Mouse (Mus musculus) adrenal gland, adult (tissue): ENCODE measurements at regions not wholly inside any gene's neighbourhood (a gene's known extent, or its start where the extent isn't known, plus 50 kb on each side); places are given as distances from the start of the nearest gene placed in this dataset.
A peak's percentile ranks its signal among the peaks of the same experiment; 100 is the strongest.
"Not testable (repeated sequence)": the region's sequence is repeated elsewhere in the genome, so short reads cannot be mapped to it uniquely, and the experiment has no call there.

Experiments used
- DNase-seq, 2 experiments: peaks; one replicate each; pipeline ENCODE4 v3.0.0; 2022 to 2023; ENCODE audit warnings: low spot score in 1 of 2; ENCODE audit not compliant: inconsistent age in 2 of 2

DNA sequence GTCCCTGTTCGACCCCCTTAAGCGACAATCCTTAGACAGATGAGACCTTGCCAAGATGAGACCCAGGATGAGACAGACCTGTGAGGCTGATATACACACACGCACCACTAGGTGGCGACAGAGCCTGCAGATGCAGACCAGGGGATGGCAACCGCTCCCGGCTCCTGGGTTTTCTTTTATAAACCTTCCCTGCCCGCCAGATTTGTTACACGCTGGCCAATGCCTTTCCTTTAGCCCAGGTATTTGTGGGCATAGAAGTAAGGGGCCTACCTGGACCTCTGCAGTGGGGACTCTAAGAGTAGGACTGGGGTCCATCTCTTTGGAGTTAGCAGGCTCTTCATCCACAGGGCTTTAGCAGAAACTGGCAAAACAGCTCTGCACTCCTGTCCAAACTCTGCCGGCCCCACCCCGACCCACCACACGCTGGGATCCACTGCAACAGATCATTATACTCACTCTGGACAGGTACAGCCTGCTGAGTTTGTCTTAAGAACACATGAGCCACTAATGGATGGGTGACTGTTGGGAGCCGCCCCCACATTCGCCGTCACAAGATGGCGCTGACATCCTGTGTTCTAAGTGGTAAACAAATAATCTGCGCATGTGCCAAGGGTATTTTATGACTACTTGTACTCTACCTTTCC, 390.6 kb downstream of the Sox9 start:
- peak; percentile 65 to 87 for DNase-seq

DNA sequence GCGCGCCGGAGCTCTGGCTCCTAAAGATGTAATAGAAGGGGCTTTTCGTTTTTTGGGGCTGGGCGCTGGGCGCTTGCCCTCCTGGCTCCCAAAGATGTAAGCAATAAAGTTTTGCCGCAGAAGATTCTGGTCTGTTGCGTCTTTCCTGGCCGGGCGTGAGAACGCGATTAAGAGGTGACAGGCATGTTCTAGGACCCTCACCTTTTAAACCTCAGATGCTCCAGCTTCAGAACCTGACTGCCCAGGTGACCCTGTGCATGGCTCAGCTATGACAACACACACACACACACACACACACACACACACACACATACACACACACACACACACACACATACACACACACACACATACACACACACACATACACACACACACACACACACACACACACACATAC, 391.3 kb downstream of the Sox9 start:
- not testable (repeated sequence) for DNase-seq

DNA sequence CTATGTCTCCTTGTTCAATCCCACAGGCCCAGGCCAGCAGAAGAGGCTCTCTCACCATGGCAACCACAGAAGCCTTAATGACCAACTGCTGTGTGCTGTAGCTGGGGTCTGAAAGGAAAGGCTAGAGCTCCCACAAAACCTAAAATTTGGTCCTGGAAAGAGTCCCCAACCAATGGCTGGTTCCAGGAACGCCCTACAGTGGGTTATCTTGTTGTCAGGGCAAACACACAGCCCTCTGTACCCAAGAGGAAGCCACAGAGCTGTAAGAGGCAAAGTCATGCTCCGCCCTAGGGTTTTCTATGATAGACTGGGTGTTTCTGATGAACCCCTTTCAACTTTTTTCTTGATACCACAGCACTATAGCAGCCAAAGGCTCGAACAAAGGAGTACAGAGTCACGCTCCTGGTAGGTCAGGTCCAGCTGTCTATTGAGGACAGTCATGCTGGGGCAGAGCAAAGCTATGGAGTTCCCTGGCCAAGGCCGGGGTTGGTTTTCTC, 392.0 kb downstream of the Sox9 start:
- no peak for DNase-seq

DNA sequence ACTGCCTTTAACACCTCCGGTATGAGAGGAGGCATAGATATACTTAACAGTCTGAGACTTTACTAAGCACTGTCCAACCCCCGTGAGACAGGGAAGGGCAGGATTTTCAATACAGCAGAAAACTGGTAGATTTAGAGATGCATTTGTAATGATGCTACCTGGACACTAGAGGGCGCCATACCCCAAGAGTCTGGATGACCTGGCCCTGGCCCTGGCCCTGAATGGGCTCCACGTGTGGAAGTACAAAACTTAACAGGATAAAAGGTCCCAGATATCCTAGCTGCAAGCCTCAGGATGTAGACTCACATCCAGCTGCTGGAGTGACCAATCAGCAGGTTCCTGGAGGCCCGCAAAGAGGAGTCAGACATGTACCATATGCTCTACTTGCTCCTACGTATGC, 393.3 kb downstream of the Sox9 start:
- DNase-seq = peak in 1 of 2 experiments; percentile 66

DNA sequence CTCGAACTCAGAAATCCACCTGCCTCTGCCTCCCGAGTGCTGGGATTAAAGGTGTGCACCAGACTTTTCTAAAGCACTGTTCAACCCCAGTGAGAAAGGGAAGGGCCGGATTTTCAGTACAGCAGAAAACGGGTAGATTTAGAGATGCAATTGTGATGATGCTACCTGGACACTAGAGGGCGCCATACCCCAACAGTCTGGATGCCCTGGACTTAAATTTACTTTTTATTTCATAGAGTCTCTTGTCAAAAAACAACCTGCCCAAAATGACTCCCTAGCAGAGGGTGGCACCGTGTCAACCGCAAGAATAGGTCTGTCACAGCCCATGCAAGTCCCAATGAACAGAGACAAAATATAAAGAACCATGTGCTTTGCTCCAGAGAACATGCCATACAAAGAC, 394.2 kb downstream of the Sox9 start:
- DNase-seq = peak; percentile 39 to 77

DNA sequence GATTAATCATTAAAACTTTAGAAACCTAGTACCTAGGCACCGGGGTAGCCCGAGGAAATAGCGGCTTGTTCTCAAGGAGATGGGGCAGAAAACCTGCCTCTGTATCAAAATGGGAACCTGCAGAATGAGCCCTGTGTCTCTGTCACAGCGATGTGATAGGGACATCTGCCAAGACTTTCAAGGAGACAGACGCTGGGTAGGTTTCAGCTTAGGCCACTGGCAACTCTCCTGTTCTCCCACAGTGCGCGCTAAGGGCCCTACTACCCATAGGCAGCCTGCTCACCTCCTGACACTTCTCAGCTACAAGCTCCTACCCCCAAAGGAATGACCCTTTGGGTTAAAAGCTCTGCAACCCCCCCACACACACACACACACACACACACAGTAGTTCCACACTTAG, 396.4 kb downstream of the Sox9 start:
- DNase-seq = no peak

DNA sequence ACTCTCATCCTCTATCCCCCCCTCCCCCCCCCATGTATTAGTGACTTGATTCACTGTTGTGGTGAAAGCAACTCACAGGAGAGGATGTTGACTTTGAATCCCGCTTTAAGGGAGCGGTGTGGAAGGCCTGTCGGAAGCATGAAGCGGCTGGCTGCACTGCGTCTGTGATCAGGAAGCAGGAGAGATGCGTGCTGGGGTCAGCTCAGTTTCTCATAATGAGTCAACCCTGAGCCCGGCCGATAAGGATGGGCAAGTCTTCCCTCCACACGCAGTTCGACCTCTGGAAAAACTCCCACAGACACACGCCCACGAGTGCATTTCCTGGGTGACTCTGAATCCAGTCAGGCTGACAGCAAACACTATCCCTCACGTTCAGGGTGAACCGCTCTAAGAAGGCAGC, 398.0 kb downstream of the Sox9 start:
- no peak for DNase-seq

DNA sequence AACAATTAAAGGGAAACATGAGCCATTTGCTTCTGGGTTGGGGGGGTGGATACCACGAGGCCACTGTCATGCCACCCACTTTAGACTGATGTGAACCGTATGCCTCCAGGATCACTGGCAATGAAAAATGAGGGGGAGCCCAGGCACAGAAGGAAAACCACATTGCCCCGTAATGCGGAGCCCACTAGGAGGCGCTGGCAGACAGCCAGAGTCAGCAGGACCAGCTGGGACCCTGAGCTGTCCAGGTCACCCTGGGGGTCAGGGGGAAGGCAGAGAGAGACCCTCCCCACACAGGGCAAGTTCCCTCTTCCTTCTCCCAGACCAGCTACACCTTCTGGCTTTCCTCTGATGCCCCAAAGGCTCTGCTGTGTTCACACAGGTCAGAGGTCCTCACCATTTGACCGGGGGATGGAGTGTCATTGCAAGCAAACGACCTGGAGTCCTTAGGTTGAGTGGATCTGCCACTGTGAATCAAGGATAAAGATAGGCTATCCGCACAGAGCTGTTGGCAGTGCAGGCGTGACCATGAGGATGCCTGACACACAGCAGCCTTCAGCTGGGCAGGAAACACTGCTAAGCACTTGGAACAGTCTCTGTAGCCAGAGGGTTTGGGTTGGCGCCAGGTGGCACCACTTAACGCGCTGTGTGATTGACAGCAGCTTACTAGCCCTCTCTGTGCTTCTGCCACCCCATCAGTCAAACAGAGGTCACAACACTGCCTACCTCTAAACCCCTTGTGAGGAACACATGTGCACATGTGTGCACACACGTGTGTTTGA, 400.2 kb downstream of the Sox9 start:
- no peak for DNase-seq

DNA sequence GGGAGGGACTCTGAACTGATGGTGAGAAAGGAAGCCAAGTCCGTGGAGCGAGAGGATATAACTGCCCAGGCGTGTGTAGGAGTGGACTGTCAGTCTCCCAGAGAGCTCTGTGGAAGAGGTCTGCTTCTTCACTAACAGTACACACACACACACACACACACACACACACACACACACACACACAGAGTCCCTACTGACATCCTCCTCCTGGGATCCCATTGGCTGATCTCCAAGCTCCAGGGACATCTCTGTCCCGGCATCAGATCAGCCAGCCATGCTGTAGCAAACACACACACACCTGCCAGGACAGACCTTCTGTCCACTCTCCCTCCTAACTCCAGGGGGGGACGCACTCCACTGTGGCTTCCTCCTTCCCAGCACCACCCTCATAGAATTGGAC, 401.5 kb downstream of the Sox9 start:
- no peak for DNase-seq

DNA sequence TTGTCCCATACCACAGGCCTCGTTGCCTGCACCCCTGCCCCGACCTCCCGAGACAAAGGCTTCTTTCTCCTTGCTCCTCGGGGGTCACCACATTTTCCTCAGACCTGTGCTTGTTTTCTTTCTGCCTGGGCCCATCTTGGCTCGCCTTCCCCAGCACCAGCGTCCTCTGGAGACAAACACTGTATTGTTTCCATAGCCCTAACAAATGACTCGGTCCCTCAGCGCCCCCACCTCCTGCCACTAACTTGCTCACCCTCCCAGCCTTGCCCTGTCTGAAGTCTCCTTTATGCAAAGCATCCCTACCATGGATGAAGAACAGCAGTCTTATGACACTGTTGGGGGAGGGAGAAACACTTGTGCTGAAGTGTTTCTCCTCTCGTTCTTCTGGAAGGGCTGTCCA, 402.1 kb downstream of the Sox9 start:
- no peak for DNase-seq

DNA sequence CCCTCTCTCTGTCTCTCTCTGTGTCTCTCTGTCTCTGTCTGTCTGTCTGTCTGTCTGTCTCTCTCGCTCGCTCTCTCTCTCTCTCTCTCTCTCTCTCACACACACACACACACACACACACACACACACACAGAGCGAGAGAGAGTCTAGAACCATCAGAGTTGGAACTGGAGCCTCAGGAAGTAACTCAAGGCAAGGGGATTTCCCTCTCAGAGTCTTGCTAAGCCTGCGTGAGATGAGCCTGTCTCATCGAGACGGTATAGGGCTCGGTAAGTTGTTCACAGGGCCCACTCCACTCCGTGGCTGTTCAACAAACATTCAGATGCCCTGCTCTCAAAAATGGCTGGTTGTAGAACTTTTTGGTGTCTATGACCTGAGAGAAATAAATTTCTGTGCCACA, 405.4 kb downstream of the Sox9 start:
- DNase-seq = no peak

DNA sequence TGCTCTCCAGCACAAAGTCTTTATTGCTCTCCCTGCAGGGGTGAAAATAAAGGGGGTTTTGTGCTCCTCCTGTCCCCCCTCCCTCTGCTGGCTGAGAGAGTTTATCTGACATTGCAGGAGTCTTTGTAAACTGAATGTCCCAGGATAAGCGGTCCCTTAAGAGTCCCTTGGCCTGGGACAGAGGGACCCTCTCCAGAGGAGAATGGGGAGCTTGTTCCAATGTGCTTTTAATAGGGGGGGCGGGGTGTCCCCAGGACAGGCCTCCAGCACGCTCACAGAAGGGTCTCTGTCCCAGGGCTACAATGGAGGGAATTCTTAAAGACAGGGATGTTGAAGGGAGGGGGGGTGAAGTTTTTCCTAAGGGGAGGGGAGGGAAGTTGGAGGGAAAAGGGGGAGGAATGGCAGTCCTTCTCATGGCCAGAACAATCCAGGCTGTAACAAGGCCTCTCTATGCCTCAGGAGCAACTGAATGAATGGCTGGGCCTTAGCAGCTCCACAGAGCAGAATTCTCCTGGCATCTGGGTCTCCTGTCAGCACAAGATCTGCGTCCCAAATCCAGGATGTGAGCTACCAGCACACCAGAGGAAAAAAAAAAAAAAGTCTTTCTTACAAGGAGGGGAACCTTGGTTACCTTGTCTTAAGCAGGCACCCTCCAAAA, 406.4 kb downstream of the Sox9 start:
- no peak for DNase-seq

DNA sequence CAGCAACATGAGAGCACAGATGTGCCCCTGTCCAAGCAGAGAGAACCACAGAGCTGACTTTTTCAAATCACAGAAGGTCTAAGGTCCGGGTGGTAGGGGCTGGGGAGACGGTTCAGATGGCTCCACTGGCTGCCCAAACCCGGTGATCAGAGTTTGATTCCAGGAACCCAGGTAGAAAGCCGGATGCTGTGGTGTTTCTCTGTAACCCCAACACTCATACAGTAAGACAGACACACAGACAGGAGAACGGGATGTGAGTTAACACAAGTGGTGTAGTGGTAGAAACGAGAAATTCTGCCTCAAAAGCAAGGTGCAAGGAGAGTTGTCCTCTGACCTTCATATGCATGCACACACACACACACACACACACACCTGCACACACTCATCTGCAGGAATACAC, 408.0 kb downstream of the Sox9 start:
- no peak for DNase-seq

DNA sequence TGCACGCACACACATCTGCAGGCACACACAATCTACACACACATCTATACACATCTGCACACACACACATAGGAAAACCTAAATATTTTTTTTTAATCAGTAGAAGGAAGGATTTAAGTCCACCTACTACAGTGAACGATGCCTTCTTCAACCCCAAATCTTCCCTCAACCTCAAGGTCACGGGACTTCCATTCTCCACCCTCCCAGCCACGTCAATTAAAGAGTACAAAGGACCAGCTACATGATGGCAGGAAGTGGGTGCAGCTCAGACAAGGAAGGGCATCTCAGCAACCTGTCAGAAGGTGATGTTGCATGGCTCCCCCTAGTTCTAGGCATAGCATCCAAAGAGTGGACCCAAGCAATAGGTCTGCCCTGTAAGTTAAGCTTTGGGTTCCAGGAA, 408.5 kb downstream of the Sox9 start:
- DNase-seq = no peak

DNA sequence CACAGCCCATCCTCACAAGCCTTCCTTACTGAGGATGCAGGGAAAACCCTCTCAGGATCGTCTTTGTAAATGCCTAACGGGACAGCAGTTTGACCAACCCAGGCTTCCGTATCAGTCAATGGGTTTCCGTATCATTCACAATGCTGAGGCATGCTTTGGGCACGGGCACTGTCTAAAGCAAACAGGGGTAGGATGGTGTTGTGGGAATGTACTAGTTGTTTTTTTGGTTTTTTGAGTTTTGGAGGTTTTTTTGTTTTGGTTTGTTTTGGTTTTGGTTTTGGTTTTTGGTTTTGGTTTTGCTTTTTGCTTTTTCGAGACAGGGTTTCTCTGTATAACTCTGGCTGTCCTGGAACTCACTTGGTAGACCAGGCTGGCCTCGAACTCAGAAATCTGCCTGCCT, 409.0 kb downstream of the Sox9 start:
- no peak for DNase-seq

DNA sequence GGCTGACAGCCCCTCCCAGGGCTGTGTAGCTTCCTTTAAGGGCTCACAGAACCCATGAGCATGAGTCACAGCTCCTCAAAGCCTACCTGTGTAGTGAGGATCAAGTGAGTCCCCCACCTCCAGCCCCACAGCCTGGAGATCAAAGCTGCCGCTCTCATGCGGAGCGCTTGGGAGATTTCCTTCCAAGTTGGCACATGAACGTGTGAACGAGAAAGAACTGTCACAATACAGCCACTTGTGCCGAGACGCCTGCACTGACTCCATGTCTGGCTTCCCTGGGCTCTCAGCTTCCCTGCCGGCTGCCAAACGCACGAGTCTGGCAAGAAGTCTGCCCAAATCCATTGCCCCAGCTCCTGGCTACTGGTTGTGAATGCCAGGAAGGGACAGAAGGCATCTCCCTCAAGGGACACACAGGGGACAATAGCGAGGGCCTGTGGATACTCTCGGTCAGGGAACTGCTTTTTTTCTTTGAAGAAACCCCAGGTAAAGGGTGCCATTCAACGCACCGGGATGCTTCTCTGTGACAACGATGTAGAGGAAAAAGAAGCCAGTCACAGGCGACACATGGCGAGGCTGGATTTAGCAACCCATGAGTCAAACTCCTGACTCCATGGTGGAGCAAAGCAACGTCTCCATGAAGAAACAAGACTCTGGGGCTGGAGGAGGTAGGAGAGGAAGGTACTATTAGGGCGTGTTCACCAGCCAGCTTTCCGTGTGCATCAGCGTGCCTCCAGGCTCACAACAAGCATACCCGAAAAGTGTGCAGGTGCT, 410.2 kb downstream of the Sox9 start:
- DNase-seq = no peak

DNA sequence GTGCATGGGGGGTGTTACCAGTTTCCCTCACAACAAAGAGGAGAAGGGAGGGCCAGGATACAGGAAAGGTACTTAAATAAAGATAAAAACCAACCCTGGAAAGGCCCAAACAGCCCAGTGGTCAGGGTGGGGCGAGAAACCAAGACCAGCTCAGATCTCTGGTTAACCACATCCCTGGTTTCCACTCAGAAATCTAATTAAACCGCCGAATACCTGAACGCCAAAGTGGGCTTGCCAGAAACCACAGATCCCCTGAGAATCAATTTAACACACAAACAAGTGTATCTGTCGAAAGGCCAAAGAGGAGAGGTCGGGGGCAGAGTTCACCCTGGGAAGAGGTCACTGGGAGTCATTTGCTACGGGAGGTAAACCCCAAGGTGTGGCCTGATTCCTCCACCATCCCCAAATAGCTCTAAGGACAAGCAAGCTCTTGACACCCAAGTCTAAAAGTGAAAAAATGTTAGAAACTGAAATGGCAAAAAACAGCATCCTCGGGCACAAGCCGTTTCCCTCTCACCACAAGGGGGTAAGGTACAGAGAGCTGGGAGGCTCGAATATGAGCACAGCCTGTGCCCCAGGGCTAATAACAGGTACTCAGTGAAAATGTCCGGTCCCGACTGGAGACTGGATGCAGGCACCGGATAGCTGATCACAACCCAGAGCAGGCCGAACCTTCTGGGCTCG, 412.3 kb downstream of the Sox9 start:
- DNase-seq = no peak
